Mouse (Mus musculus) cerebellum, adult 9-10 months (tissue): Measurements from ENCODE around the gene Efcab2.

Experiments
- DNase-seq: peaks from one replicate; pipeline ENCODE4 v3.0.0; 2022

Efcab2 gene

GRCm38 (mm10) chr1:178485868-178486220 is 80.0 kb downstream of the Efcab2 start:
- DNase-seq, result no peak

- no peak for DNase-seq
Measured at GRCm38 (mm10) chr1:178486828-178487227, 80.9 kb downstream of the Efcab2 start.

GRCm38 (mm10) chr1:178489127-178489526 is 83.2 kb downstream of the Efcab2 start:
- DNase-seq, result no peak

GRCm38 (mm10) chr1:178491733-178492132 is 85.8 kb downstream of the Efcab2 start:
- DNase-seq, result no peak

- no peak for DNase-seq
Measured at GRCm38 (mm10) chr1:178492493-178492892, 86.6 kb downstream of the Efcab2 start.

- no peak for DNase-seq
Measured at GRCm38 (mm10) chr1:178496186-178496585, 90.3 kb downstream of the Efcab2 start.

- peak; percentile 10 for DNase-seq
Measured at GRCm38 (mm10) chr1:178496841-178497240, 91.0 kb downstream of the Efcab2 start.

GRCm38 (mm10) chr1:178506938-178507337 is 101.1 kb downstream of the Efcab2 start:
- DNase-seq, result no peak

GRCm38 (mm10) chr1:178512323-178513031 is 106.6 kb downstream of the Efcab2 start:
- no peak for DNase-seq

GRCm38 (mm10) chr1:178513954-178514353 is 108.1 kb downstream of the Efcab2 start:
- DNase-seq, result no peak

GRCm38 (mm10) chr1:178515839-178516238 is 110.0 kb downstream of the Efcab2 start:
- DNase-seq, result no peak

GRCm38 (mm10) chr1:178522389-178522788 is 116.5 kb downstream of the Efcab2 start:
- no peak for DNase-seq

- DNase-seq, result no peak
Measured at GRCm38 (mm10) chr1:178523152-178523551, 117.3 kb downstream of the Efcab2 start.

- peak; percentile 89 for DNase-seq
Measured at GRCm38 (mm10) chr1:178527185-178527546, 121.3 kb downstream of the Efcab2 start.

- peak; percentile 62 for DNase-seq
Measured at GRCm38 (mm10) chr1:178527547-178528361, 121.9 kb downstream of the Efcab2 start.

GRCm38 (mm10) chr1:178528431-178529351 is 122.8 kb downstream of the Efcab2 start, which contains the start of gene Kif26b:
Gene Kif26b, plus strand, starts transcription at chr1:178529125.
- DNase-seq, result peak; percentile 69

GRCm38 (mm10) chr1:178529512-178530300 is 123.8 kb downstream of the Efcab2 start:
- DNase-seq, result peak; percentile 62

- DNase-seq, result peak; percentile 92
Measured at GRCm38 (mm10) chr1:178530301-178531078, 124.6 kb downstream of the Efcab2 start.
